Mouse (Mus musculus) layer of hippocampus, postnatal 14 days (tissue): ENCODE results near the gene Efcab9. TPM values are rescaled to one million over a fixed set of nuclear protein-coding genes. Genes with fewer than 3 reads are reported as not detected.
A peak's percentile ranks its signal among the peaks of the same experiment; 100 is the strongest.

ENCODE experiments used
- DNase-seq, 2 experiments: peaks; one replicate each; pipeline ENCODE4 v3.0.0; 2021 to 2022; ENCODE audit warnings: low spot score in 2 of 2, mixed read lengths in 1 of 2
- total RNA-seq, 2 experiments: library from RNA; stranded (reverse); gene quantifications; 2 replicates each; pipeline ENCODE4 v1.2.3; 2021

The Efcab9 gene
- total RNA-seq, 2 experiments from 2014 or later = 1.5 to 2.3 TPM

DNA sequence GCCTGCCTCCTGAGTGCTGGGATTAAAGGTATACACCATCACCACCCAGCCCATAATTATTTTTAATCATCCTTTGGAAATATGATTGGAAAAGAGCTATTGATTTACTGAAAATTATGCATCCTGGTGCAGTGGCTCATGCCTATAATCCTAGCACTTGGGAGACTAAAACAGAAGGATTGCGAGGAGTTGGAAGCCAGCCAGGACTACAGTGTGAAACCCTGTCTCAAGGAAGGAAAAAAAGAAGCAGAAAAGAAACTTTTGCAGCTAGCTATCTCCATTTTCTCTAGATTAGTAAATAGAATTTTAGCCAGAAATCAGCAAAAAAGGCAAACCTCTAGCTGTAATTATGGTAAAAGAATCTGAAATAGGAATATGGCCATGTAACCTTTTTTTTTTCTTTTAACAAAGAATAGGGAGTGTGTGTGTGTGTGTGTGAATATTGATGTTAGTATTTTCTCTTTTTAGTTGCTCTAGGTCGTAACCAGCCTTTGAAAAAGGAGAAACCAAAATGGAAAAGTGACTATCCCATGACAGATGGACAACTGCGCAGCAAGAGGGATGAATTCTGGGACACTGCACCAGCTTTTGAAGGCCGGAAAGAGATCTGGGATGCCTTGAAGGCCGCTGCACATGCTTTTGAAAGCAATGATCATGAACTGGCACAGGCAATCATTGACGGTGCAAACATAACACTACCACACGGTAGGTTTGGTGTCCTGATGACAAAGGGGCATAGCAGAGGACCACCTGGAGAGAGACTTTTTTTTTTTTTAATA is 32.9 kb downstream of the Efcab9 start:
- DNase-seq = peak in 1 of 2 experiments; percentile 43

GRCm38 (mm10) chr11:32495283-32495682 is 36.6 kb downstream of the Efcab9 start:
- no peak for DNase-seq

- no peak for DNase-seq
Observed at GRCm38 (mm10) chr11:32493312-32493711, 38.6 kb downstream of the Efcab9 start.

- DNase-seq = no peak
Observed at GRCm38 (mm10) chr11:32491079-32491478, 40.8 kb downstream of the Efcab9 start.

GRCm38 (mm10) chr11:32488808-32489670 is 42.8 kb downstream of the Efcab9 start:
- no peak for DNase-seq

- DNase-seq = no peak
Observed at GRCm38 (mm10) chr11:32488344-32488743, 43.5 kb downstream of the Efcab9 start.

DNA sequence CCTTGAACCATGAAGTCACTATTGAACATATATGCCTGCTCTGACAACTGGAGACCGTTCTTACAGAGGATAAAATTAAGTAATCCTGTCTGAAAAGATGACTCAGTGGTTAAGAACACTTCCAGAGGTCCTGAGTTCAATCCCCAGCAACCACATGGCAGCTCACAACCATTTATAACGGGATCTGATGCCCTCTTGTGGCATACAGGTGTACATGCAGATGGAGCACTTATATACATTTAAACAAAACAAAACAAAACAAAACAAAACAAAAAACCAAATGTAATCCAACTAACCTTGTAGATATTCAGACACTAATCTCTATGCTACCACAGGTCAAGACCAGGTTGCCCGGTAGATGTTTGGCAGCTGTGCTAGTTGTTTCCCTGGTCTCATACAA is 44.4 kb downstream of the Efcab9 start:
- no peak for DNase-seq

- no peak for DNase-seq
Observed at GRCm38 (mm10) chr11:32486621-32487020, 45.3 kb downstream of the Efcab9 start.

- DNase-seq = no peak
Observed at GRCm38 (mm10) chr11:32485290-32485689, 46.6 kb downstream of the Efcab9 start.

- no peak for DNase-seq
Observed at GRCm38 (mm10) chr11:32481525-32481924, 50.4 kb downstream of the Efcab9 start.

DNA sequence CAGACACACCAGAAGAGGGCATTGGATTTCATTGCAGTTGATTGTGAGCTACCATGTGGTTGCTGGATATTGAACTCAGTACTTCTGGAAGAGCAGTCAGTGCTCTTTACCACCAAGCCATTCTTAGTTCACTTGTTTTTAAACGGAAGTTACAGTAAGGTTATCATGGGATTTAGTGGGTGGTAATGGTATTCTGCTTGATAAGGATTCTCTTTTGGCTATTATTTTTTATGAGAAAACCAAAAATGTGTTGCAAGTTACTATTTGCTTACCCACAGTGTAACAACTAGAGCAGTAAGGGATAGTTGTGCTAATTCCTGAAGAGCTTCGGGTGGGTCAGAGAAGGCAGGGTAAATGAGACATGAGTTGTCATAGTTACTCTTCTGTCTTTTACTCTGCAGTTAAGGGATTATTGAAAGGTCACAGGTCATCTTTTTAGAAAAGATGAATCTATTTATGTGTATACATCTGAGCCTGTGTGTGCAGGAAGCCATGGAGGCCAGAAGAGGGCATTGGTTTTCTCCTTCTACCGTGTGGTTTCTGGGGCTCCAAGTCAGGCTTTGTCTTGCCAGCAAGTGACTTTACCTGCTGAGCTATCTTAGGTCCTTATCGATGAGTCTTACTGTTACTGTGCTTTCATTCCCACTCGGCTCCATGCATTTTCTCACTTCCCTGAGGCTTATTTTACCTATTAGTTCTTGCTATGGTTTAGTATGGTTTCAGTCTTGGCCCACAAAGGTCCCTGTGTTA is 56.2 kb downstream of the Efcab9 start:
- no peak for DNase-seq

DNA sequence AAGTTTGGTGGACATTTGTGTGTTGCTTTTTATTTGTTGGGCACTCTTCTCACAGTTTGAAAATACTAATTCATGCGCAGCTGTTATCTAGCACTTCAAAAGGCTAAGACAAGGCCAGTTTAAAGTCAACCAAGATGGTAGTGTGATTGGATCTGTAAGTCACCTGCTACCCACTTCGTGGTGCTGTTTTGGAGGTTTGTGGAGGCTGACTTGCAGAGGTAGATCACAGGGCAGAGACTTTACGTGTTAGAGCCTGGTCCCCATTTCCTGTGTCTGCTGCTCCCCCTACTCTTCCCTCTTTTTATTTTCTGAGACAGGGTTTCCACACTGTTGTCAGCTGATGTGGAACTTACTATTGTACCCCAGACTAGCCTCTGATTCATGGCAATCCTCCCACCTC is 57.2 kb downstream of the Efcab9 start:
- no peak for DNase-seq

Other genes starting within 250 kb of the Efcab9 start
- gene Hba-a1, start 248.6 kb downstream of the Efcab9 start, total RNA-seq = 100 to 1,000 TPM; 527 to 541 TPM
- 1 to 10 TPM; 2.3 to 3.3 TPM for gene Hbq1b, start 245.1 kb downstream of the Efcab9 start, total RNA-seq
- gene Hba-a2, start 235.6 kb downstream of the Efcab9 start, total RNA-seq = 100 to 1,000 TPM; 397 to 459 TPM
- gene Hbq1a, start 232.0 kb downstream of the Efcab9 start, total RNA-seq = under 1 TPM; 0.93 to 0.99 TPM
- gene Sh3pxd2b, start 184.3 kb downstream of the Efcab9 start, total RNA-seq = 10 to 100 TPM; 18.9 to 22.6 TPM
- gene Ubtd2, start 76.7 kb downstream of the Efcab9 start, total RNA-seq = 10 to 100 TPM; 39.2 to 43.4 TPM
- 1 to 10 TPM; 7.5 to 8.3 TPM for gene Stk10, start 1.2 kb upstream of the Efcab9 start, total RNA-seq
- 100 to 1,000 TPM; 130 to 137 TPM for gene Fbxw11, start 110.6 kb upstream of the Efcab9 start, total RNA-seq